Mouse (Mus musculus): ENCODE data around the gene Rev3l.

- TF ChIP-seq CTCF (IDR thresholded peaks at IDR 0.05; ENCODE audit: control insufficient read depth, insufficient read depth, insufficient replicate concordance, low read depth, low read length), result no peak
- TF ChIP-seq POLR2A (IDR thresholded peaks at IDR 0.05; ENCODE audit: control insufficient read depth, low read depth, low read length), result peak; percentile 81
These were observed at the start of gene Rev3l for GRCm38 (mm10) chr10:39731736-39732265.

All from testis, adult 2 months (tissue).